Mouse (Mus musculus): ENCODE measurements around the gene Hsd17b2.

The Hsd17b2 gene

DNA sequence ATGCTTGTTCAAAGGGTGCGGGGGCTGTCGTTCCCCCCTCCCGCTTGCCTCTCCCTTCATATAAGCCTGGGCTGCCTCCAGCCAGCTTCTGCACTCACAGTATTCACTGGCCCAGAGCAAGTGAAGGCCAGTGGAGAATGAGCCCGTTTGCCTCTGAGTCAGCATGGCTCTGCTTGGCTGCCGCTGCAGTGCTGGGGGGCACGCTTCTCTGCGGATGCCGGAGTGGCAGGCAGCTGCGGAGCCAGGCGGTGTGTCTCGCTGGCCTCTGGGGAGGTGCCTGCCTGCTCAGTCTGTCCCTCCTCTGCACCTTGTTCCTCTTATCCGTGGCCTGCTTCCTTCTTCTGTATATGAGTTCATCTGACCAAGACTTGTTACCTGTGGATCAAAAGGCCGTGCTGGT is at the start of gene Hsd17b2:
TSS of gene Hsd17b2 (plus strand) at position 46 of the 400 bp plus-strand sequence.
- DNase-seq: no peak

DNA sequence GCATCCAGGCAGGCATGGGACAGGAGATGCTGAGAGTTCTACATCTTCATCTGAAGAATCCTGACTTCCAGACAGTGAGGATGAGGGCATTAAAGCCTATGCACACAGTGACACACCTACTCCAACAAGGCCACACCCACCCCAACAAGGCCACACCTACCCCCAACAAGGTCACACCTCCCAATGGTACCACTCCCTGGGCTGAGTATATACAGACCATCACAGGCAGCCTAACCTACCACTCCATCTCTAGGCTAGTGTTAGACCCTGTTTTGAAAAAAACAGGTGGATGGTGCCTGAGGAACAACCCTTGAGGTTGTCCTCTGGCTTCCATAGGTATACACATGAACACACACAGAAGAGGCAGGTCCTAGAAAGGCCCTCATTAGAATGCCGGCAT is 49.4 kb upstream of the Hsd17b2 start:
- no peak for DNase-seq

DNA sequence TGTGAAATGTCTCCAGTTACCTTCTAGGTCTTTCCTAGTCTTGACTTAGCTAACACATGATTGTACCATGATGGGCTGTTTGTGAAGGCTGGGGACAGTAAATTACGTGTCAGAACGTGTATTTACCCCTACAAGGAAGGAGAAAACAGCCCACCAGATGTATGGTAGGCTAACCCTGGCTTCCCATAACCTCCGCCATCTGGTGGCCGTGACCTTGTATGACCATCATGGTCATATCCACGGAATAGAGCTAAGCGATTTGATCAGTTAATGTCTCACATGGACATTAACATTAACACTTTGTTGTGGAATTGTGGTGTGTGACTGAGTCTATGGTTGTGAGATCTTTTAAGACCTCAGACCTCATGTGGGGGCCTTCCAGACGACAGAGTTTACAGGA is 42.7 kb upstream of the Hsd17b2 start:
- DNase-seq: no peak

DNA sequence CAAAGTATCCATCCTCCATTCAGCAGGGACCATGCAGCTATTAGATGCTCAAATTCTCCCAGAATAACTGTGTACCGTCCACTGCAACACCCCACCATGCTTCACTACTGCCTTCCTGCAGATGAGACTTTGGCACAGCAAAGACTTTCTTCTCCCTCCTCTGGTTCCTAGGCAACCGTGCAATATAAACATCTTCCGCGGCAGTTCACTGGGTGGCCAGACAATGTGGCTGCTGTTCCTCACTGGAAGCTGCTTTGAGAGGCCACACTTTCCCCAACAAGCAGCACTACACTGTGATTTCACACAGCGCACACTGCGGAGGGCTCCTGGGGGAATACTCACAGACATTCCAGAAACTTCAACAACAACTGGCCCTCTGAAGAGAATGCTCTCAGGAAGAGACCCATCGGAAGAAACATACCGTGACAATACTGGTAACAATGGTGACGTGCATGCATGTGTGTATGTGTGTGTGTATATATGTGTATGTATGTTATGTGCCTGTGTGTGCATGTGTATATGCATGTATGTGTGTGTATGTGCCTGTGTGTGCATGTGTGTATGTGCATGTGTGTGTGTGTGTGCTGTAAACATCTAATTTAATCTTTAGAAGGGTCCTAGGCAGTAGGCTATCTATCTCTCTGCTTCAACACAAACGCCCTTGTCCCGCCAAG is 41.2 kb upstream of the Hsd17b2 start:
- no peak for DNase-seq

DNA sequence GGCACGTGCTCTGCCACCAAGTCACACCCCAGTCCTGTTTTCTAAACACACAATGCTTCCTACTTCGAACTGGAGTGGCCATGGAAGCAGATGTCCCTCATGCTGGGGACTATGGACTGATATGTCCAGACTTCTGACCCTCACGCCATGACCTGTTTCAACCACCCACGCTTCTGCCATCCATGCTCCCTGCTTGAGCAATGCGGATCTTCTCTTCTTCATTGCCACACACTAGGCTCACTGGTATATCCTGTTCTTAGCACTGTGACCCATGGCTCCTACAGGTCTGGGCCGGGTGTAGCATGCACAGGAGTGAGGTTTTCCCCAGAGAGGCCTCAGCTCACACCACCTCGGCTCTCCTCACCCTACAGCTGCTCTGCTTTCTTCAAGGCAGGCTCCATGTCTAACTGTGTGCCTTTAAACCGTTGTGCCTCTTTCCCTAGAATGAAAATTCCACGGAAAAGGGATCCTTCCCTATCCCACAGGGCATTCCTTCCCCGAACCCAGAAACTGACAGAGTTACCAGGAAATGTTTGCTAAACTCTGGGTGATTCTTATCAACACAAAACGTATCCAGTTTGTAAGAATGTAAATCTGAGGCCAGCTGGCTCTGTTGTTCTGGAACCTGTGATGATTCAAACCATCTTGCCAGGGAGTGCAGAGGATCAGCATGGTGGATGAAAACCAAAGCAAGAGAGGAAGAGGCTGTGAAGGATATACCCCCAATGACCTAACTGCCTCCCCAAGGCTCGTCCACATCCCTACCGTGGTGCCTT is 34.2 kb upstream of the Hsd17b2 start:
- DNase-seq: no peak

DNA sequence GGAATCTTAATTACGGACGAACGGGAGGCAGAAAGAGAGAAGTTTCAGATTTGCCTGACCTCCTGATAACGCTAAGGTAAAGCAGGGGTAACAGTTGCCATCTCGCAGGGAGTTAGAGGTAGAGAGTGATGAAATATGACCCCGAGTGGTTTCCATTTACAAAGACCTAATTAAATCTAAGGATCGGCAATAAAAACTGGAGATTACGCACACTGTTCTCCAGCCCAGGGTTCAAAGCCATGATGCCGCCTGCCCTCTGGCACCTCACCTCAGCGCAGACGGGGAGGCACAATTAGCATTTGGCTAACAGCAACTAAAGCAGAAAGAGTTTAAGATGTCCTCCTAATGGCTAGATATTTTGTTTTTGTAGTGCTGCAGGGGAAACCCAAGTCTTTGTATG is 31.2 kb upstream of the Hsd17b2 start:
- DNase-seq: no peak

DNA sequence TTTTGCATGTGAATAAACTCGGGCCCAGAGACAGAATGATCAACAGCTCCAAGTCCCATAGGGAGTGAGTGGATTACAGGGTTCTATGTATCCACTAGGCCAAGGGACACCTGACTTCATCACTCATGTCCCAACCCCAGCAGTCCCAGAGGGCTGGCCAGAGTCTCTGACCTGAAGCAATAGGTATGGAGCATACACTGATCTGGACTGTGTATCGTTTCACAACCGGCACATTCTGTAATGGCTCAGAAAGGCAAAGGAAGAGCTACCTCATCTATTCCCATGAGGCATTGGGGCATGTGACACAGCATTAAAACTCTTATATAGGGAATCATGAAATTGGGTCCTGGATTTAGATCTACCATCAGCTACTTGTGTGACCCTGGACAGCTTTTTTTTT is 29.1 kb upstream of the Hsd17b2 start:
- no peak for DNase-seq

DNA sequence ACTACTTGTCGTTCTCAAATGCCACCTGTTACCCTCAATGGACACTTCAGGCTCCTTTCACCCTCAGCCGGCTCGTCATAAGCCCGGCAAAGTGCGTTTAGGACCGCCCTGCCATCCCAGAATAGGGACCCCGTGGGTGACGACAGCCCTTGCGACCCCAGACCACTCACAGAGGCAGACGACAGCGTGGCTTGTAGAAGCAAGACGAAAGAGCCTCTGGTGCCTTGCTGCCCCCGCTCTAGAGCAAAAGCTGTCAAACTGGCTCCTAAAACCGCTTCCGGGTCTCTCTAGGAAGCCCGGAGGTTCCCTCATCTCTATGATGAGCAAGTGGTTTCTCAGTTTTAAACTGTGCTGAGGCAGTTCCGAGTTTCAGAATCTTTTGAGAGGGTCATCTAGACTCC is 28.3 kb upstream of the Hsd17b2 start, which contains the start of gene Sdr42e1:
TSS of gene Sdr42e1 (minus strand) at position 260 of the 401 bp plus-strand sequence.
- DNase-seq: peak; percentile 36

DNA sequence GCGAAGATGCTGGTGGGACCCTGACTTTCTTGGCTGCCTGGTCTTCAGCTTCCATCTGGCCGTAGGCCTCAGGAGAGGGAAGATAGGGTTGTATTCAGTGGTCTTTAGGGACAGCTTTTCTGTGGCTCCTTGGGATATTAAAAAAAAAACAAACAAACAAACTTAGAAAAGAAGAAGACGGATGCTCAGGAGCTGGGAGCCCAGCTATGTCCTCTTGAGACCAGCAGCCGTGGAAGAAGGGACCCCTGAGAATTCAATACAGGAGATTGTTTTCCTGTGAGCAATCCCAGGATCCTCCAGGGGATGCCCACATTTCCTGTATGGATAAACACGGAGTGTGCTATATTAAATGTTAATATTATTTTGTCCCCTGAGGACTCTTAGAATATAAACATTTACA is 26.5 kb upstream of the Hsd17b2 start:
- DNase-seq: no peak

DNA sequence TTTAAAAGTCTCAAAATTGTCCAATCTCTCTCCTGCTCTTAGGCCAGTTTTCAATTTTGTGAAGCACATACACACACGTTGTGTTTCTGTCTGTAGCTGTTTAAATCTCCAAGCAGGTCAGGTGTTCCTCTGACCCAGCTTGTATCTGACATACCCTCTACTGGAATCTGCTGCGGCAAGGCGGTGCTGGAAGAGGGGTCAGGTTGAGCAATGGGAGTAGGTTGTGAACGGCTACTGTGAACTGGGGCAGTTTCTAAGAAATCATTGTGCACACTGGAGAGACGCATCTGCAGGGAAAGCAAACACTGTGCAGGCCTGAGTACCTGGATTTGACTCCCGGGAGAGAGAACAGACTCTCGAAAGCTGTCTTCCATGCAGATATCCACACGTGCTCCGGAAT is 25.2 kb upstream of the Hsd17b2 start:
- no peak for DNase-seq

DNA sequence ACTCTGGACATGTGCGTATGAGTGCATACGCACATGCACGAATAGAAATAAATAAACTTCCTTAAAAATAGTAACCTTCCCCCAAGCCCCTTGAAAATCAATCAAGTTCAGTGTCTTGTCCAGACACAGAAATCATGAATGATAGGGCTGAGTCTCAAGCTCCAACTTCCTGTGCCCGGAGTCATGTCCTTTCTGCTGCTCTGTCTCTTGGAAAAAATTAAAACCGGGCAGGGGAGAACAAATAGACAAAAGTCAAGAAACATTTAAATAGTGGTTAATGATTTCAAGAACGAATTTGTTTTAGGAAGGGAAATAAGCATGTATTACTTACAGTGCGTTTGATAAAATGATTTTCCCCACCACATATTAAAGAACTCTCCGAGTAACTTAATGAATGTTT is 24.7 kb upstream of the Hsd17b2 start:
- no peak for DNase-seq

DNA sequence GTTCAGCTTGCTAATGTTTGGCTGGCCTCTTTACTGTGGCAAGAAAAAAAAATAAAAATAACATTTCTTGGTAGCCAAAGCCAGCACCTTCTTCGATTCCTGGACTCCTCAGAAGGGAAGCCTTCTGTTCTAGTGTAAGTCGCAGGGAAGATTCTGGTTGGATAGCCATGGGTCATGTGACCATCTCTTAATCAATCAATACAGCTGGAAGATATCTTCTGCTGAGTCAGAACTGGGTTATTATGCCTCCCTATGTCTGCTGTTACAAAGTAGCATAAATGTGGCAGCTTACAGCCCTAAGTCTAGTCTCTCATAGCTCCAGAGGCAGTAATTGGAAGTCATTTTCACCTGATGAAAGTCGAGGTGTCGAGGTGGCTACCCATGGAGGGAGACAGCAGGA is 23.1 kb upstream of the Hsd17b2 start:
- no peak for DNase-seq

DNA sequence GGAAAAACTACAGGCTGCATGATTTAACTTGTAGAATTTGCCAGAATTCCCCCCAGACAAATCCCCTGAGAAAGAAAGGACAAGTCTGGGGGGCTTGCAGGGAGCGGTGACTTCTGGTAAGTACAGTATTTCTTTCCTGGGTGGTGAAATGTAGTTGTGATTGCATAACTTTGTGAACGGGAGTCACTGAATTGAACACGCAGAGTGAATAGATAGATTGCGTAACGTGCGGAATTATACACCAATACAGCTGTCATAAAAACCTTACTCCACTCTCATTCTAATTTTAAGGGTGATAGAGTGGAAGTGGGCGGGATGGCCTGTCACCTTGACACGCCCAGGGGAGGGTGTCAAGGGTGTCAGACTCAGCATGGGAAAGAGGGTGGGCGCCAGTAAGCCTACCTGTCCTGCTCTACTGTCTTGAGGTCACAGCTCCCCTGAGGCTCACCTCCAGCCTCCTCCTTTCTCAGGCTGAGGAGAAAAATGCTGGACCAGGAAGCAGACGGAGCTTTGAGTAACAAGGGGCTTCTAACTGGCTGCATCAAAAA is 17.7 kb upstream of the Hsd17b2 start:
- no peak for DNase-seq

DNA sequence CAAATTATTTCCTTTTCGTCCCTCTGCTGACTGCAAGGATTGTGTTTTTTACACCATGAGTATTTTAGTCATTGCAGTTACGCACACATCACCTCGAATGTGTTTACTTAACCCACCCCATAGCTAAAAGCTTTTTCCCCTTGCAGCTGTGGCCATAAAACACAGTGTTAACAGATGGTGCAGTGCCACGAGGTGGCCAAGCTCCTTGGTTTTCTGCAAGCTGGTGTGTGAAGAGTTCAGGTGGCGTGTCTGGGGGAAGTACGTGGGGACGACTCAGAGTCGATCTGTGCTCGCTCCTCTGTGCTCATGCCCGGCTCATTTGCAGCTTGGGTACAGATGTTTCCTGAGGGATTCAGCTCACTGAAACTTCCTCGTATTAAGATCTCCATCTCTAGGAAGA is 17.2 kb upstream of the Hsd17b2 start:
- DNase-seq: no peak

DNA sequence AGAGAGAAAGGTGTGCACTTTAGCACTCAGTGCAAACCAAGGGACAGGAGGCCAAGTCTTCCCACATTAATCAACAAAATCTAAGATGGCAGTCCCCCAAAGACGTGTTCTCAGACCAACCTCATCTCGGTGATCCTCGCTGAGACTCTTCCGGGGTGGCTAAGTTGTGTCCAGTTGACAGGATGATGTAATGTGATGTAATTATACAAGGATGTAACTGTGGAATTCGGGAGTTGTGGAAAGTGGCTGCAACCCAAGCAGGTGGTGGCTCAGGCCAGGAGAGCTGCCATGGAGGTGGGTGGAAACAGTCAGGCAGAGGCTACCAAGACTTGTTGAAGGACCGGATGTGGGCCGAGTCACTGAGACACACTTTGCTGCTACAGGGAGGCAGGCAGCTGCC is 13.8 kb upstream of the Hsd17b2 start:
- DNase-seq: no peak

DNA sequence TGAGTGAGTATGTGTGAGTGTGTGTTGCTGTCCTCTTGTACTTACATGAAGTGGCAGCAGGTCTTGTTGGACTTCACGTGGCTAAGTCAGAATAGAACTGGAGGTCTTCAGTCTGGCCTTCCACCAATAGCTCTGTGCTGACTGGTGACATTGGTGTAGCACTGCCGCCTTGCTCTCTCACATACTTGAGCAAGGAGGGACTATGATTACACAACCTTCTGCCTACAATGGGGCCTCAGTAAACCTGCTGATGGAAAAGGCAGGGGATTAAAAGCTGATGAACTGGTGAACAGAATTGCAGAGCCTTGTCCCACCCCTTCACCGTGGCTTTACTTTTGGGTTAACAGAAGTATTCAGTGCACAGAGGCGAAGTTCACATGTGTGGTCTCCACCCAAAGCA is 9.6 kb upstream of the Hsd17b2 start:
- no peak for DNase-seq

DNA sequence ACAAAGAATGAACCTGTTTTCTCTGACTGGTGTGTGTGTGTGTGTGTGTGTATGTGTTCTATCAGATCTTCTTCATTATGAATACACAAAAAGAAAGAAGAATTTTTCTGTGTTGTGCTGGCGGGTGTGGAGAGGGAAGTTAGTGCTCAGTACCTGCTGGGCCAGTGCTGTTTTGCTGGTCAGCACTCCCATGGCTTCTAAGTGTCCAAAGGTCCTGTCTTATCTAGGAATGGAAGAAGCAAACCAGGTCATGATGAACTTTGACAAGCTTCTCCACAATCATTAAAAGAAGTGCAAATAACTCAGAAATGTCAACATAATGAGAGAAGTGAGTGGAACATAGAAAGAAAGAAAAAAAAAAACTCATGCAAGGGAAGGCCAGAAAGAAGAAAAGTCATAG is 6.1 kb upstream of the Hsd17b2 start:
- DNase-seq: no peak

DNA sequence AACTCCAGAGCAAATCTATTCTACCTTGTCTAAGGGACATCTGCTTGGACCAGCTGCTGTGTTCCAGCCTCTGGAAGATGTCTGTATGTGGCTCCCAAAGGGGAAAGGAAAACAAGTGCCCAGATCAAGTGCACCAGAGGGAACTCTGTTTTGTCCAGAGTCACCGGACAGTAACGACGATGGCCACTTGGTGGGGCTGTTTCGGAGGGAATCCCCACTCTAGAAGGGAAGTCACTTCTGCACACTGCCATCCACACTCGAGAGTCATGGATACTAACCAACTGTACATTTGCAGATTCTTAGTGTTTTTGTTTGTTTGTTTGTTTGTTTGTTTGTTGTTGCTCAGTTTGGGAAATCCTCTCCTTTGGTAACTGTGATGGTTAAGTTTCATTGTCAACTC is 4.5 kb upstream of the Hsd17b2 start:
- no peak for DNase-seq

DNA sequence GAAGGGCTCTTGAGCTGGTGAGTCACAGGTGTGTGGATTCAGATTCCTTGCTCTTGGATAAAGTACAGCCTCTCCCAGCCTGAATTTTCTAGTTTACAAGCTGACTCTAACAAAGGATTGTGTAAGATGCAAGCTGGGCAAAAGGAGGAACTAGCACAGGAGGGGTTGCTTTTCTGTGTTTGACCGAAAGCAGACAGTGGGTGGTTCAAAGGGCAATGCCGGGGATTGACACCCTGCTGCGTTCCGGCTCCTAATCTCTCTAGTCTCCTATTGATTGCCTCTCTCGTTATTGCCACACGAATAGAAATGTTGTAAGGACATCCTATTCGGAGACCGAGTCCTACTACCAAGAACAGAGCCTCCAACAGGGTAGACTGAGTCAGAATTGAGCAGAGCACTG is 1.0 kb upstream of the Hsd17b2 start:
- no peak for DNase-seq

DNA sequence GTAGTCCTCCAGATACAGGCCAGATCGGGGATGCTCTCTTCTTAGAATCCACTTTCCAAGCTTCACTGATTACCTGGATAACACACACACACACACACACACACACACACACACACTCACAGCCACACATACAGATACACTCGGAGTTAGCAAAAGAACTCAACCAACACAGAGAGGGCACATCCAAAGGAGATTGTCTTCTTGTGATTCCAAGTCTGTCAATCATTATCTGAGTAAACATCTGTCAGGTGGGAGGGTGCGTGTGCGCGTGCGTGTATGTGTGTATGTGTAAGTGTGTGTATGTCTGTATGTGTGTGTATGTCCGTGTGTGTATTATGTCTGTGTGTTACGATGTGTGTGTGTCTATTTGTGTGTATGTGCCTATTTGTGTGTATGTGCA is 458 bp upstream of the Hsd17b2 start:
- DNase-seq: no peak

DNA sequence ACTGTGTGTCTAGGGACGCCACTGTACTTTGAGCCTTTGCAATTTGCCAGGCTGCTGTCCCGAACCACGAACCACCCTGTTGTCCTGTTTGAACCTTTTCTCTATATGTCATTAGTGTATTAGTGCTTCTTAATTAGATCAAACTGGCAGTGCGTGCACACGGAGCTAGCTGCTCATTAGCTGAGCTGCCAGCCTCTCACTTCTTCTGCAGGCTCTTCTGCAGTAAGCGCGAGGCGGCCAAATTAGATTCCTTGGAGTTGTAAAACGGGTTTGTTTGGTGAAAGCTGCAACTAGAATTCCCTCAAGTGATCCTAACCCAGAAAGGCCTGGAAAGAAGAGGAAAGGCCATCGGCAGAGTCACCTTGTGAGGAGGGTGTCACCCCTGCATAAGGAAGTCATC is 997 bp downstream of the Hsd17b2 start:
- no peak for DNase-seq

DNA sequence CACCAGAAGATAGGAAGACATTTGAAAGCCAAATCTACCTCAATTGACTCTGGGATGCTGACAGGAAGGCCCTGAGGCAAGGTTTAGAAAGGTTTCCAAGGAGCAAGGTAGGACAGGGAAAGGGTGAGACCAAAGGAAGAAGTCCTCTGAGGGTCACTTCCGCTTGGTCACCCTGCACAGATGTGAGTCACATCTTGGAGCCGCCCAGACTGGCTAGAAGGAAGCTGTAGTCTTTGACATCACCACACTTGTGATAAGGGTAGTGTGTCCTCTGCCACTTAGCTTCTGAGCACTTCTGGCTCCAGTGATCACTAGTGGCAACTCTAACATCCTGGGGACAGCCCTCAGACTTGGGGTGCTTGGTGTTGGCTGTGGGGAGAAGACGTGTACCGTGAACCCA is 4.4 kb downstream of the Hsd17b2 start:
- DNase-seq: no peak

DNA sequence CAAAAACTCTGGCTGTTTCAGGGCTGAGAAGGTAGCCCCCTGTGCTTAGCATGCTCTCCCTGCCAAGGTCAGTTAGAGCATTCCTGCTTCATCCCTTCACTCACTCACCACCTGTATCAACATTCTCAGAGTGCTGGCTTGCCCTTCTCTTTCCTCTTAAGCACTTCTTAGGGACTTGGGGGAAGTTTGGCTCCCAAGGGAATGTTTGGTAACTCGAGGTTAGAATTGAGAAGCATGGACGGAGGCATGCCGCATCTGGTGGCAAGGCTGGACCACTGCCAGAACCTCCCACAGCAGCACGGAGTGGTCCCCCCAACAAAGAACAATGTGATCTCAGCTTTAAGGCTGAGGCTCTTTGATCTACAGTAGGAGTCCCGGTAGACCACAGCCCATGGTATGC is 10.5 kb downstream of the Hsd17b2 start:
- no peak for DNase-seq

DNA sequence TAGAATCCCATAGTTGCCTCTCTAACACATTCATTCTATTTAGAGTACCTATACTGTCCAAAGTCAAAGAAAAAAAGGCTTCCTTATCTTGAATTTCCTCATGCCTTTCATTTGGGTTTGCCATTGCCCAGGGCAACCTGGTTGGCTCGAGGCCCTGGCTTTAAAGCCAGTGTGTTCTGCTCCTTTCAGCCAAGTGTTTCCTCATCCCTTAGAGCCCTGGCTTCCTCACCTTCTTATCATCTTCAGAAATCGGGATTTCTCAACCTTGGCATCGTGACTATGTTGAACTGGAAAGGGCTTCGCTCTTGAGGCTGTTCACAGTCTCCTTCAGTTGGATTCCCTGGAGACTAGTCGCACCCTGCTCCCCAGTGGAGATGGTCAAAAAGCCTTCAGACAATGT is 12.9 kb downstream of the Hsd17b2 start:
- DNase-seq: no peak

DNA sequence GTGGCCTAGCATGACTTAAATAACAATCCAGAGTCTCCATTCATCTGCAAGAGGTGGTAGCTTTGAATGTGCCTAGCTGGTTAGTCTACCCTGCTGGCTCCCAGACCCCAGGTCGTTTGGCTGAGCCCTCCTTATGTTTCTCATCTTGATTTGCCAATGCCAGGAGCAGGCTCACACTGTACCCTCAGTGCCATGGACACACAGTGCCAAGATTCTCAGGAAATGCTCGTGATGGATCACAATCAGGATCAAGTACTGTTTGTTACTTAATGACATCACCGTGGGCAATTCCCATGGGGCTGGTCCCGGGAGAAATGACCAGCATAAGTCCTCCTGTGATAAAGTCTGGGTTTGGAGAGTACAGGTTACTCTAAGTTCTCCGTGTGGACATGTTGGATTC is 14.2 kb downstream of the Hsd17b2 start:
- DNase-seq: no peak

All from kidney, adult 11 months (tissue).